Mouse (Mus musculus) intestine, embryonic 15.5 days (tissue): ENCODE data around the gene Gpbp1. TPM values are rescaled to one million over a fixed set of nuclear protein-coding genes. Genes with fewer than 3 reads are reported as not detected.

Experiments used
- ATAC-seq: fragments of 200-750 bp; cut with Nextera tagmentation; 2 replicates; pipeline ENCODE4 v1.8.0; 2017; ENCODE audit warnings: moderate TSS enrichment, moderate library complexity
- H3K27ac ChIP-seq: fragments of 300-500 bp; sonication (generic); 2 replicates; pipeline ENCODE4 v1.5.1; 2015; ENCODE audit warnings: mild to moderate bottlenecking, inconsistent platforms
- H3K27me3 ChIP-seq: fragments of 300-500 bp; sonication (generic); replicated peaks from 2 replicates; pipeline ENCODE4 v1.6.1; 2015; ENCODE audit warnings: inconsistent platforms
- H3K36me3 ChIP-seq: fragments of 300-500 bp; sonication (generic); 2 replicates; pipeline ENCODE4 v1.6.1; 2015; ENCODE audit warnings: inconsistent platforms
- H3K4me1 ChIP-seq: fragments of 300-500 bp; sonication (generic); replicated peaks from 2 replicates; pipeline ENCODE4 v1.6.1; 2015; ENCODE audit warnings: inconsistent platforms
- H3K4me2 ChIP-seq: fragments of 300-500 bp; sonication (generic); replicated peaks from 2 replicates; pipeline ENCODE4 v1.6.1; 2015; ENCODE audit warnings: mild to moderate bottlenecking, inconsistent platforms
- H3K4me3 ChIP-seq: fragments of 300-500 bp; sonication (generic); replicated peaks from 2 replicates; pipeline ENCODE4 v1.5.1; 2015; ENCODE audit warnings: inconsistent platforms
- H3K9ac ChIP-seq: fragments of 300-500 bp; sonication (generic); 2 replicates; pipeline ENCODE4 v1.6.1; 2015; ENCODE audit warnings: inconsistent platforms
- H3K9me3 ChIP-seq: fragments of 300-500 bp; sonication (generic); 2 replicates; pipeline ENCODE4 v1.6.1; 2016; ENCODE audit warnings: inconsistent platforms
- WGBS: fragments of 180-500 bp; shearing (Covaris S2); methylation state at CpG from one replicate; pipeline ENCODE4 v1.1.7; 2015; 5-methylcytosine and 5-hydroxymethylcytosine counted together
- polyA plus RNA-seq: library from polyadenylated mRNA; unstranded; fragments of >200 nt; fragmentation: Nextera tagmentation; extraction: Ambion mirVana; gene quantifications from 2 replicates; pipeline ENCODE4 v1.2.1, GENCODE M21; 2015

Gpbp1 gene
- polyA plus RNA-seq, 1 experiment from 2014 or later = 80.3 TPM

DNA sequence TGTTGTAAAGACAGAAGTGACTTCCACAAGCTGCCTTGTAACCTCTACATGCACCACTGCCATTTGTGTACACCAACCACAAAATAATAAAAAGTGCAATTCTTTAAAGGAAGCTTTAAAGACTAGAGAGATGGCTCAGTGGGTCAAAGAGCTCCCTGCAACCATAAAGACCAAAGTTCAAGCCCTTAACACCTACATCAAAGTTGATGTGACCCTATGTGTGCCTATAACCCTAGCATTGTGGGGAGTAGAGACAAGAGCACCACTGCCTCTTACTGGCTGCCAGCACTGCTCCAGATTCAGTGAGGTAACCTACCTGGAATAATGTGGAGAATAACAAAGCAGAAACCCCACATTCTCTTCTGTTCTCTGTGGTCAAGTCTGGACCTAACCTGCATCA is 45.6 kb downstream of the Gpbp1 start:
- Histone ChIP-seq H3K27me3 (no peaks in the 10 kb centered on the region), H3K9me3 (no peaks in the 10 kb centered on the region), H3K4me2 (no peak overlapping the region), H3K27ac (no peak overlapping the region), H3K4me1 (no peaks in the 10 kb centered on the region), H3K36me3 (peaks cover 5% of the 10 kb centered on the region; the same call in 1 of the 2 replicates), H3K4me3 (no peak overlapping the region), H3K9ac (no peak overlapping the region)
- ATAC-seq = peak; percentile 55; the same call in 1 of the 2 replicates

DNA sequence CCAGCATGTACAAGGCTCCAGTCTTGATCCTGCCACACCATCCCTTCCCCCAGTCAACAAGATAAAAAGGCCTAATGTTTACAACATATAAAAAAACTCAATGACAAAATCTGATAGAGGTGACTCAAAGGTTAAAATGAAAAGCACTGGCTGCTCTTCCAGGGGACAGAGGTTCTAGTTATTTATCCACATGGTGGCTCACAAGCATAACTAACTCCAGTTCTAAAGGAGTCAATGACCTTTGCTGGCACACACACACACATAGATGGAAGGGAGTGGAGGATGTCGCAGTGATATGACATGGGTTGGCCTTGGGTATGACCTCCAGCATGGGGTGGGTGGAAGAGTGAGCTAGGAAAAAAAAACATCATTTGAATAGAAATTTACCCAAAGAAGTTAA is 58.7 kb downstream of the Gpbp1 start:
- Histone ChIP-seq H3K27me3 (no peaks in the 10 kb centered on the region), H3K27ac (no peak overlapping the region), H3K9me3 (no peaks in the 10 kb centered on the region), H3K4me1 (no peaks in the 10 kb centered on the region), H3K9ac (no peak overlapping the region), H3K36me3 (peaks cover 3% of the 10 kb centered on the region; the same call in 1 of the 2 replicates), H3K4me3 (no peak overlapping the region), H3K4me2 (no peak overlapping the region)
- WGBS = 78% methylated on average over 1 of the region's 1 CpGs
- no peak for ATAC-seq

DNA sequence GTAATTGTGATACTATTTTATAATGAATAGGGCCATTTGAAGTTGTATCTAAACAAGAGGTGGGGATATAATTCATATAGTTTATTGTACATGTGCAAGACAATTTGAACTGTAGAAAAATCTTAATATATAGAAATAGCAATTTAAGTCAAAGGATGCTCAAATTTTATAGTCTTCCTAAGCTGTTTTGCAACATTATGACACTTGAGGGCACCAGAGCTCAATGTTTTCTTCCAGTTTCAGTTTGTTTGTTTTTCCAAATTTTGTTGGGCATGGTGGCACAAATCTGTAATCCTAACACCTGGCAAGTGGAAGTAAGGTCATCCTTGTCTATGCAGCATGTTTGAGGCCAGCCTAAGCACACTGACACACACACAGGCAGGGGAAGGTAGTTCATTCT is 68.6 kb downstream of the Gpbp1 start:
- Histone ChIP-seq H3K9ac (no peak overlapping the region), H3K27ac (no peak overlapping the region), H3K9me3 (no peaks in the 10 kb centered on the region), H3K4me2 (no peak overlapping the region), H3K36me3 (no peaks in the 10 kb centered on the region), H3K4me1 (no peaks in the 10 kb centered on the region), H3K27me3 (no peaks in the 10 kb centered on the region), H3K4me3 (no peak overlapping the region)
- 0 out of 2 replicates have a peak, but pooled peaks have one; percentile 17 for ATAC-seq

DNA sequence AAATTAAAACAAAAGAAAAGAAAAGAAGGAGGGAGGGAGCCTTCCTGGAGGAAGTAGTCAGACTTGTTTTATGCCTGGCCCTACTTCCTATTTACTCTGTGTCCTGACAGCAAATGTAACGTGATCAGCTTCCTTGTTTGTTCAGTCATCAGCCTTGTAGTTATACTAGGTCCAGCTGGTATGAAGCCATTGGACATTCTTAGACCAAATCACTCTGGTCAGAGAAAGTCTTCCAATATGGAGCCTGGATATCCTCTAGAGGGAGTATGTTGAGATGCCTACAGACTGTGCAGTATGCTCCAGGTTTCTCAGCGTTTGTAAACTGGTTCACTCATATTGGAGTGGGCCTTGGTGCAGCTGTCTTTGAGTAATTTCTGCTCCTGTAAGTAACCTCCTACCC is 71.8 kb downstream of the Gpbp1 start:
- H3K4me3 ChIP-seq = no peak overlapping the region
- H3K36me3 ChIP-seq = no peaks in the 10 kb centered on the region
- H3K4me2 ChIP-seq = no peak overlapping the region
- H3K9ac ChIP-seq = no peak overlapping the region
- no peak overlapping the region for H3K27ac ChIP-seq
- no peaks in the 10 kb centered on the region for H3K27me3 ChIP-seq
- H3K4me1 ChIP-seq = no peaks in the 10 kb centered on the region
- ATAC-seq = peak; percentile 50; the same call in 1 of the 2 replicates
- WGBS = 61% methylated on average over 2 of the region's 2 CpGs
- H3K9me3 ChIP-seq = no peaks in the 10 kb centered on the region

DNA sequence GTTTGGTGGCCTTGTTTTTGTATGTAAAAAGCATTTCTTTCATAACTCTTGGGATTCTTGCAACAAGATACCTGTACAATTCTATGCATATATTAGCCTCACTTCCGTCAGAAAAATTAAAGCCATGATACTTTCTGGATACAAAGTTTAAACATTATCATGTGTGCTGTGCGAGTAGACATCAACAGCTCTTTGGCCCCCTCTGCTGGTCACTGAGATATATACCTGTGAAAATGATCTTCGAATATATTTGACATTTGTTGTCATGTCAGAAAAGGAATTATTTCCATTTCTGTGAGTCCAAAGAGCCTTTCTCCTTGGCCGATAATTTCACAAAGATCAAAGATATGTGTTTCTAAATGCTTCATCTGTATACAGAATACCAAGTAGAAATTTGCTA is 76.8 kb downstream of the Gpbp1 start:
- H3K4me2 ChIP-seq = no peak overlapping the region
- H3K27ac ChIP-seq = no peak overlapping the region
- no peak for ATAC-seq
- no peak overlapping the region for H3K4me3 ChIP-seq
- H3K9me3 ChIP-seq = no peaks in the 10 kb centered on the region
- 0 out of 2 replicates have a peak, but pooled peaks cover 4% of the 10 kb centered on the region for H3K4me1 ChIP-seq
- no peaks in the 10 kb centered on the region for H3K27me3 ChIP-seq
- no peaks in the 10 kb centered on the region for H3K36me3 ChIP-seq
- 30% methylated on average over 4 of the region's 4 CpGs for WGBS
- no peak overlapping the region for H3K9ac ChIP-seq

DNA sequence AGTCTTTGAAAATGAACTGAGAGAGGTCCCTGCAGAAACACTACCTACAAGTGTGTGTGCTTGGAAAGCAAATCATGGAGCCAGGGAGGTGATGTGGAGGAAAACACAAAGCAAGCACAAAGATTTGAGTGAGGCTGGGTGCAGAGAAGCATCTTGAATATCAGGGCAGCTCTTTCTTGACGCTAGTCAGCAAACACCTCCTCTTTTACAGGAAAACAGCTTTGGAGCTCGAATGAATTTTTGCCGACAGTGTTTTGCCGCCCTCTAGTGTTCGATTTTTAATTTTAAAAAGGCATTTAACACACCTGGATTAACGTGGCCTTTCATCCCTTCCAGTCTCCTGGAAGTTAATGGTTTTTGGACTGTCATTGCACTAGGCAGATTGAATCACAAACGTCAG is 79.1 kb downstream of the Gpbp1 start:
- Histone ChIP-seq H3K9me3 (no peaks in the 10 kb centered on the region), H3K4me2 (no peak overlapping the region), H3K36me3 (no peaks in the 10 kb centered on the region), H3K4me1 (0 out of 2 replicates have a peak, but pooled peaks cover 7% of the 10 kb centered on the region), H3K27ac (no peak overlapping the region), H3K27me3 (no peaks in the 10 kb centered on the region), H3K9ac (no peak overlapping the region), H3K4me3 (no peak overlapping the region)
- ATAC-seq = 0 out of 2 replicates have a peak, but pooled peaks have one; percentile 8
- WGBS = 2% methylated on average over 7 of the region's 7 CpGs

DNA sequence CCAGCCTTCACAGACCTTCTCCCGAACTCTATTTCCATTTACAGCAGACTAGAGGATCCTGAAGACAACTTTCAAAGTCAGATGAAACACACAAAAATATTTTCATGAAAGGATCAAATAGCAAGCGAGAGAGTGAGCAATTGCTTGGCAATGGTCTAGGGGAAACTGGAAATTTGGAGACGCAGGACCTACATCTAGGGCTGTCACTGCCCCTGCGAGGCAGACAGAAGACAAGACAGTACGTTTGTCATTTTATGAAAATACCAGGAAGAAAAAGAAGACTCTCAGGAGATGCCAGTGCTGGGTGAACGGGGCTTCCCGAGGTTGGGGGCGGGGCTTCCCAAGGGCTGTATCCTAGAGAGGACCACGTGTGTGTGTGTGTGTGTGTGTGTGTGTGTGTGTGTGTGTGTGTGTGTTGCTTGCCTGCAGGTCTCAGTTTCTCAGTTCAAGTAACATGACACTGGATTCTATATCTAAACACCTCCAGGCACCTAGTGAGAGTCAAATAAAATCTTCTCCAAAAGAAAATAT is 83.0 kb downstream of the Gpbp1 start:
- Histone ChIP-seq H3K4me1 (0 out of 2 replicates have a peak, but pooled peaks cover 7% of the 10 kb centered on the region), H3K9ac (no peak overlapping the region), H3K27ac (no peak overlapping the region), H3K4me3 (no peak overlapping the region), H3K4me2 (no peak overlapping the region), H3K36me3 (no peaks in the 10 kb centered on the region), H3K27me3 (no peaks in the 10 kb centered on the region), H3K9me3 (no peaks in the 10 kb centered on the region)
- ATAC-seq = no peak
- 41% methylated on average over 9 of the region's 9 CpGs for WGBS

DNA sequence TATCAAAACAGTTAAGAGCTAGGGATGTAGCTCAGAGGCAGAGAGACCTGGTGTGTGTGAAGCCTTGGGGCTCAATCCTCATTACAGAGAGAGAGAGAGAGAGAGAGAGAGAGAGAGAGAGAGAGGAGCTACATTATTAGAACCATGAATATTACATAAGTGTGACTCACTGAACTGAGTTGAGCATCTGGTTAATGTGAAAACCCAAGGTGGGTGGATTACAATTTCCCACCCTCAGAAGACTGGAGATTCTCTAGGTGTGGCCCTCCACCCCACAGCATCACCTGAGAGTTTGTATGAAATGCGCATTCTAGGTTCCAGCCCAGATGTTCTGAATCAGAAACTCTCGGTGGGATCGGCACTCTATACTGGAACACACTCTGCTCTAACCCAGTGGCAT is 84.0 kb downstream of the Gpbp1 start:
- Histone ChIP-seq H3K4me2 (no peak overlapping the region), H3K27me3 (no peaks in the 10 kb centered on the region), H3K4me3 (no peak overlapping the region), H3K9ac (no peak overlapping the region), H3K4me1 (0 out of 2 replicates have a peak, but pooled peaks cover 7% of the 10 kb centered on the region), H3K36me3 (no peaks in the 10 kb centered on the region), H3K27ac (no peak overlapping the region), H3K9me3 (no peaks in the 10 kb centered on the region)
- WGBS = 86% methylated on average over 3 of the region's 3 CpGs
- ATAC-seq = no peak

DNA sequence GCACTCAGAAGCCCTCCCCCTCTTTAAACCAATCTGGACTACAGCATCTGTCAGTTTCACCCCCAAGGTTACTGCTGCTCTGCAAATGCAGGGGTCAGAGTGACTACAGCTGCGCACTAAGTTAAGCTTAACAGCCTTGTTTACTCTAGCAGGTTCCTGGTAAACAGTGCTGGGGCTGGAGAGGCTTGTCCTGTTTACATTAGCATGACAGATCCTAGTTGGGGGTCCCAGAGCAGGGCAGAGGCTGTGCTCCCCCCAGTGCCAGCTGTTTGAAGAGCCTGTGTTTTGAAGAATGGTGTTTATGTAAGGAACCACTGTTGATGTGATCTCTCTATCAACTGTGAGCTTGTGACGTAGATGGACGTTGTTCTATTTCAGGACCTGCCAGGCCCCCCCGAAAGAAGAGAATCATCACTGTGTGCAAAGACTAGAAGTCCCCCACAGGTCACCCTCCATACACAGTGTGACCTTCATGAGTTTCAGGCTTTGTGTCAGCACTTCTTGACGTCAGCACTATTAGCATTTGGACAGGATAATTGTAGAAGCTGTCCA is 92.2 kb downstream of the Gpbp1 start:
- H3K36me3 ChIP-seq = no peaks in the 10 kb centered on the region
- H3K27me3 ChIP-seq = no peaks in the 10 kb centered on the region
- no peaks in the 10 kb centered on the region for H3K9me3 ChIP-seq
- 12% methylated on average over 5 of the region's 5 CpGs for WGBS
- H3K4me2 ChIP-seq = no peak overlapping the region
- H3K9ac ChIP-seq = no peak overlapping the region
- peaks cover 10% of the 10 kb centered on the region for H3K4me1 ChIP-seq
- no peak overlapping the region for H3K27ac ChIP-seq
- peak; percentile 91 for ATAC-seq
- H3K4me3 ChIP-seq = no peak overlapping the region

DNA sequence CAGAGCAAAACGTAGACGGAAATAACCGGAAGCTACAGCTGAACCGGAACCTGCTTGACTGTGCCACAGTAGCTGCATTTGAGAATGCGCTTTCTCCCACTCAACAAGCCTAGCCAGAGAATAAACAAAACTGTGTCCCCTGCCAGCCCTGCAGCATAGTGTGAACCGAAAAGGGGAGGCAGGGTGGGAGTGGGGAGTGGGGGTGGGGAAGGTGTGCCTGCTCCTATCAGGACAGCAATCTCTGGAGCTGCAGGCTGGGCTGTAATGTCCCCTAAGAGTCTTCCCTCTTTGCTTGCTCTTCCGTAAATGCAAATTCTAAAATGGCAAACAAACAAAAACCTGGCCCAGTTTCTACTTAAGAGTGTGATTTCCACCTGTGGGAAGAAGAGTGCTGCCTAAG is 92.8 kb downstream of the Gpbp1 start:
- Histone ChIP-seq H3K4me3 (no peak overlapping the region), H3K36me3 (no peaks in the 10 kb centered on the region), H3K27me3 (no peaks in the 10 kb centered on the region), H3K9me3 (no peaks in the 10 kb centered on the region), H3K4me1 (peaks cover 10% of the 10 kb centered on the region), H3K4me2 (peak overlapping the region; percentile 11; the same call in 1 of the 2 replicates), H3K27ac (peak overlapping the region; percentile 49), H3K9ac (no peak overlapping the region)
- ATAC-seq = peak; percentile 22; the same call in 1 of the 2 replicates
- WGBS = 24% methylated on average over 7 of the region's 7 CpGs

DNA sequence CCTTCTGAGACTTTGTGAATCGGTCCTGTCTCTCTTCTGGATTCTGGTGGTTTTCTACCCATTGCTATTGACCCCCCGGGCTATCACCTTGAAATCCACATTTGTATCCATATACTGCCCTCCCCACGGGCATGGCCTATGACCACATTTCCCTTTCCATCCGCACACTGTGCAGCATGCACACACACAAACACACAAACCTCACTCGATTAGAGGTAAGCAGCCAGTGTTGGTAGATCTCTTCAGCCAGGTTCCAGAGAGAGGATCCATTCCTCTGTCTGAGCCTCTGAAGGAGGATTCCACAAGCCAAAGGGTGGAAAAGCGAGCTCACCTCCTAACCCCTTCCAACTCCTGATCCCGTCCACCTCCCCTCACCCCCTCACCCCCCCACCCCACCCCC is 94.4 kb downstream of the Gpbp1 start:
- Histone ChIP-seq H3K27me3 (no peaks in the 10 kb centered on the region), H3K9ac (no peak overlapping the region), H3K36me3 (no peaks in the 10 kb centered on the region), H3K4me2 (no peak overlapping the region), H3K9me3 (no peaks in the 10 kb centered on the region), H3K4me1 (peaks cover 10% of the 10 kb centered on the region), H3K27ac (no peak overlapping the region; the same call in 1 of the 2 replicates), H3K4me3 (no peak overlapping the region)
- WGBS = 87% methylated on average over 7 of the region's 7 CpGs
- no peak for ATAC-seq

DNA sequence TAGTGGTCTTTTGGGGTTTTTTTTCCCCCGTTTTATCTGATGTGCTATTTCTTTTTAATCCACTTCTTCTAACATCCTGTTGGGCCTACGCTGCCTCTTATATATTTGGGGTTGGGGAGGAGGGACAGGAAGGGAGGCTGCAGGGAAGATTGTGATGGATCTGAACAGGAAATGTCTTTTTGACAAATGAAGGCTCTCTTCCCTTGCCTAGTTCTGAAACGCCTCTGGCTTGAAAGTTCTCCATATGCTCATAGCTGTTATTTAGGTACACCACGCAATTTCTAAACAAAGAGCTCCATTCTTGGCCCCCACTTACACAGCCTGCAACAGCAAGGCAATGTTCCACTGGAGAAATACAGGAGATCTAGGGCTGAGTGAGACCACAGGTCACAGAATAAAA is 95.0 kb downstream of the Gpbp1 start:
- Histone ChIP-seq H3K9ac (no peak overlapping the region), H3K27ac (peak overlapping the region; percentile 58; the same call in 1 of the 2 replicates), H3K4me2 (no peak overlapping the region), H3K9me3 (no peaks in the 10 kb centered on the region), H3K4me3 (no peak overlapping the region), H3K27me3 (no peaks in the 10 kb centered on the region), H3K36me3 (no peaks in the 10 kb centered on the region), H3K4me1 (peaks cover 10% of the 10 kb centered on the region)
- WGBS = 42% methylated on average over 4 of the region's 4 CpGs
- ATAC-seq = peak; percentile 43; the same call in 1 of the 2 replicates

DNA sequence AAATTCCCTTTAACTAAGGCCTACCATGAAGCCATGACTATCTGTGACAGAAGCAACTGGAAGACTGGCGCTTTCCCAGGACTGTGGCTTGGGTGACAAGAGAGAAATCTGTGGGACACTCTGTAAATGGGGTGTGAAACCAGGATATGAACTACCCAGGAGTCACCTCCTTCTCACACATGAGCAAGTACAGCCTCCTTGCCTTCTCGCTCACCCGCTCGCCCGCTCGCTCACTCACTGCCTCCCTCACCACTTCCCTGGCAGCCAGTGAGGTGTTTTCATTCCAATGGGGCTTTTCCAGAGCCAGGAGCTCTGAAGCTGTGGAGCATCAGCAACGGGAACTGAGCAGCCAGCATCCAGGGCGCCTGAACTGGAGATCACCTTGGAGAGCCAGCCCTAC is 95.6 kb downstream of the Gpbp1 start:
- peak; percentile 21; the same call in 1 of the 2 replicates for ATAC-seq
- Histone ChIP-seq H3K9me3 (no peaks in the 10 kb centered on the region), H3K4me3 (no peak overlapping the region), H3K4me2 (no peak overlapping the region), H3K9ac (no peak overlapping the region), H3K36me3 (no peaks in the 10 kb centered on the region), H3K27me3 (no peaks in the 10 kb centered on the region), H3K4me1 (peaks cover 10% of the 10 kb centered on the region), H3K27ac (peak overlapping the region; percentile 58; the same call in 1 of the 2 replicates)
- WGBS = 72% methylated on average over 8 of the region's 8 CpGs
